Mouse (Mus musculus) cerebellum, postnatal 10 days (tissue): ENCODE data around the gene Mras.

Experiments used
- DNase-seq, 2 experiments: peaks; one replicate each; pipeline ENCODE4 v3.0.0; 2021; ENCODE audit warnings: mixed read lengths in 2 of 2

Gene Mras

DNA sequence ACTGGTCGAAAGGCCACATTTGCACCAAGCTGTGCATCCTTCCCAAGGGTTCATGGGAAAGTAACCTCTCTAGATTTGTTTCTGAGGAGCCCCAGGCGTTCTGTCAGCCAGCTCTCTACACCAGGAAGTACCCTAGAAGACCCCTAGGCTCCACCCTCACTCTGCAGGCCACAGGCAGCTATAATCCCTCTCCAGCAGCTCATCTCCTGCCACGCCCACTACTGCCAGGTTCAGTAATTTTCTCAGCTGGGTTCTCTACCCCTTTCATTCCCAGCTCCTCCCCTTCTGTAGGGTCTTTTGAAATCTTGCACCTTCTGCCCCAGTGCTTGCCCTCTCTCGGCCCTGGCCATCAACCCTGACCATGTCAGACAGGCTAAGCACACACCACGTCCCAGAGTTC is 81.2 kb downstream of the Mras start:
- DNase-seq: no peak

DNA sequence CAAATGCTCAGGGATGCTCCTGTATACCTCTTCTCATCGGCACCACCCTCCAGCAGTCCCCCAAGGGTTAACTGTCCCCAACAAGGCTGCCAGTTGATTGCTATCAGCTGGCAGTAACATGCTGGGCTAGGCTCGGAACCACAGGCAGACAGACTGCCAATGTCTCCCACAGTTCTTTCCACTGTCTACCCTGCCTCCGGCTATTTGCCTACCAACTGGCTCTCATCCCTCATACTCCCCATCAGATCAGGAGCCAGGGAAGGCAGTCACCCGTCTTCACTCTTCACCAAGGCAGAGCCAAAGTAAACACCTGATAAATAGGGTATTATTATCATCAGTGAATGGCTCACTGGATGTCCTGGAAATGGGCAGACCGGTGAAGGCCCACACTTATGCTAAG is 82.4 kb downstream of the Mras start:
- peak in 1 of 2 experiments; percentile 30 for DNase-seq

DNA sequence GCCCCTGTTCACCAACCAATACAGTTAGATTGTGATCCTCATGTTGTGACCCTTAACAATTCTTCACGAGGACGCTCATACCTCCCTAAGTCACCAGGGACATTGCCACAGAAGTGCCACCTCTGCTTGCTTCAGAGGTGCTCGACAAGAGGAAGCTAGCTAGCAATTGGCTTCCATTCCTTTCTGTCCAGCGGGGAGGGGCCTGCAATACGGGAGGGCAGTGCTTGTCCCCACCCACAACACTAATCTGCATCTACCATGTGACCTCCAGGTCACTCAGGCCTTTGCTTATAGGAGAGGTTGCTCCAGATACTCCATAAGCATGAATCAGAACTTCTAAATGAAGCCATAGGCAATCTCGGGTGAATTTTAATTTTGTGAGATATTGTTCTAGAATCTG is 83.8 kb downstream of the Mras start:
- DNase-seq: no peak

DNA sequence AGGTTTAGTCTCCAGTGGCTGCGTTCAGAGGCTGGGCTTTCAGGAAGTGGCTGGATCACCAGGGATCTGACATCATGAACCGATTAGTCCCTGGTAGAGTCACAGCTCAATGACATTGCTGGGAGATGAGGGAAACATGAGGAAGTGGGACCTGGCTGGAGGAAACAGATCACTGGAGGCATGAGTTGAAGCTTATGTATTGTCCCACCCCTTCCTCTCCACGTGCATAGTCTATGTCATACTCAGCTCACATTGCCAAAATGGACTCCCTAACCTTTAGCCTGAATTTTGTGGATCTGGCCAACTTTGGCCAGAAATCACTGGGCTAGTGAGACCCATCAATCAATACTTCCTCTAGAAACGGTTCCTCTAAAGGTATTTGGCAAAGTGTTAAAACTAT is 84.2 kb downstream of the Mras start:
- DNase-seq: no peak

DNA sequence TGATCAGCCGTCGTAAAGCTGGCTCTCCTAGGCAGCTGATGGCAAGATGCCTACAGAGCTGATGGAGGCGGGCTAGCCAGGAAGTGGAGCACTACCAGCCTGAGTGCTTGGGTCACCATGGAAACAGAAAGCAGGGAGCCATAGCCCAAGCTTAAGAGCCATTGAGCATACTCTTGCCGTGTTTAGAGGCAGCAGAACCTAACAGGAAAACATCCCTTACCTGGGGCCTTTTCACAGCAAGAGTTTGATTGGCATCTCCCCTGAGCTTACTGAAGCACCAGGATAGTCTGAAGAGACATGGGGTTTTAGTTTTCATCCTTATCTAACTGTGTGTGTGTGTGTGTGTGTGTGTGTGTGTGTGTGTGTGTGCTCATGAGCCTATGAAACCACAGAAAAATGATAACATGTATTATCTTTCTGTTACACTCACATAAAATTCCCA is 91.8 kb downstream of the Mras start:
- DNase-seq: peak; percentile 71 to 73

DNA sequence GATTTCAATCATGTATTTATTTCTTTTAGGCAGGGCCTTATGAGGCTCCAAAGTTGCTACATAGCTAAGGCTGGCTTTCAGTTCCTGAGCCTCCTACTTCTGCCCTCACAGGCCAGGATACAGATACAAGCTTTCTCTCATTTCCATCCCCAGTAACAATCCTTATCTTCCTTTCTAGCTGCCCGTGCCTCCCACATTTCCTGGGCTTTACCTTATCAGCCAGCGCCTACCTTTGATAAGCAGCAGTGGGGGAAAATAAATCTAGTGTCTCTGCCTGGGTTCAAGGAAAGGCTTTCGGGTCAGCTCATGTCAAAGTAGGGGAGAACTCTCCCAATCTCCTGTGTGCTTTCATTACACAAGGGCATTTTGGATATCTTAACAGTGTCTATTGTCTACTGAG is 95.6 kb downstream of the Mras start:
- DNase-seq: no peak

DNA sequence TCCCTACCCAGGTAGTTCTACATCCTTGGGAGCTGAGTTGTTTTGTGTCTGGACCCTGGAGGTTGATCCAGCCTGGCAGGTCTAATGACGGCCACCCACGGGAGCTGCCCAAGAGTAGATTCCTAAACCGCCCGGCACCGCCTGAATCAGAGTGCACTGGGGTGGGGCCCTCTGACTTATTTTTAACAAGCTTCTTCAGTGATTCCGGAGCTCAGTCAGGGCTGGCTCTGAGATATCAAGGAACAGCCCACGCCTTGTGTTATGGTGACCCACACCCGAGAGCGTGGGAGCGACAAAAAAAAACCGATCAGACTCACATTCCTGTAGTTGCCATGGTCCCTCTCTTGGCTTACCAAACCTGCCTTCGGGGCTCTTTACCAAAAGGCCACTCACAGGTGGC is 97.1 kb downstream of the Mras start:
- no peak for DNase-seq

DNA sequence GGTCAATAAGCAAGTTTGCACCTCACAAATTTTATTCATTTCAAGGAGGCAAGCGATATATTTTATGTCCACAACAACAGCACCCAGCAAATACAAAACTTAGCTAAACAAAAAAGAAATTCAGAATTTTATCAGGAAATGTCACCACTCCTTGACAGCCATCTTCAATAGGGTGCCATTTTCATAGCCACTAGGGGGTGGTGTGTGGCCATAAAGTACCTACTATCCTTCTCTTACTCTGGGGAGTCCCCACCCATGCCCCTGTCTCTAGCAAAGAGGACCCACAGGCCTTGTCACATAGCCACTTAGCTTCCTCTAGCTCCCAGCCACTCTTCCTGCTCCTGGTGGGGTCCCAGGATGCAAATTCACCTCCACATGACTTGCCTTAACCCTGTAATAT is 98.0 kb downstream of the Mras start:
- no peak for DNase-seq

DNA sequence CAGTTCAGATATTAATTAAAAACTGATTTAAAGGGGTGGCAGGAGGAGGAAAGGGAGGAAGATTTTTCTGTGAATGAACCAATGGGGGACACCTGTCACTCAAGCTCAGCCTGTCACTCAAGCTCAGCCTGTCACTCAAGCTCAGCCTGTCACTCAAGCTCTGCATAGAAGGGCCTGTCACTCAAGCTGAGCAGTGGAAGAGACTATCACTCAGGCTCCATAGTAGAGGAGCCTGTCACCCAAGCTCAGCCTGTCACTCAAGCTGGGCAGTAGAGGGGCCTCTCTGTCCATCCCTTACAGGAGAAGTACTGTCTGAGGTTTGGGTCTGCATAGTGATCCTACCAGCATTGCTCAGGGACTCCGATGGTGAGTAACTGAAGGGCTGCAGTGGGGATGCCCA is 98.9 kb downstream of the Mras start:
- no peak for DNase-seq

DNA sequence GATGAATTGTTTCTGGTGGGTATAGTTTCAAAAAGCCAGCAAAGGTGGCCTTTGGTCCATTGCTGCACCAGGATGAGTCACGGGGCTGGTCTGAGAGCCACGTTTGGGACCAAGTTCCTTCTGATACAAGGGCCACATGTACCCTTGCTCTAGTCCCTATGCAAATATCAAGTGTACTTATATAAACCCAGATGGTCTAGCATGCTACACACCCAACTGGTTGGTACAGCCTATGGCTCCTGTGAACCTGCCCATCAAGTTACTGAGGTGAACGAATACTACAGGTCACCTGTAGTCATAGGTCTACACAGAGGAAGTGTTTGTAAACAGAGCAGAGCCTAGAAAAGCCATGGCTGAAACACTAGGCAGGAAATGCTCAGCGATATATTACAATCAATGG is 100.6 kb downstream of the Mras start:
- DNase-seq: no peak
